Mouse (Mus musculus): ENCODE measurements at regions not wholly inside any gene's neighbourhood (a gene's known extent, or its start where the extent isn't known, plus 50 kb on each side); places are given as distances from the start of the nearest gene placed in this dataset.

- DNase-seq (ENCODE audit: low spot score): no peak
- WGBS: 90% methylated on average over 8 of the region's 8 CpGs
These were observed 167.9 kb downstream of the Basp1 start for GRCm38 (mm10) chr15:25245631-25246030.

GRCm38 (mm10) chr15:25237665-25238664 is 175.6 kb downstream of the Basp1 start:
- Histone ChIP-seq H3K27me3 (ENCODE audit: control insufficient read depth, insufficient read depth, low read length) (no peaks in the 10 kb centered on the region), H3K36me3 (ENCODE audit: control insufficient read depth, insufficient read depth, low read length) (no peaks in the 10 kb centered on the region), H3K9ac (ENCODE audit: low read depth, low read length, severe bottlenecking) (no peak overlapping the region), H3K4me1 (ENCODE audit: control insufficient read depth, insufficient read depth, low read length) (no peaks in the 10 kb centered on the region), H3K27ac (replicated peaks; ENCODE audit: low read depth, low read length) (no peak overlapping the region), H3K9me3 (ENCODE audit: control insufficient read depth, low read length) (no peaks in the 10 kb centered on the region), H3K4me3 (replicated peaks; ENCODE audit: low read length) (no peak overlapping the region), H3K4me2 (replicated peaks; ENCODE audit: low read depth, low read length, severe bottlenecking) (no peak overlapping the region)
- WGBS: 58% methylated on average over 18 of the region's 18 CpGs
- no peak for TF ChIP-seq POLR2A (IDR thresholded peaks at IDR 0.05; ENCODE audit: borderline replicate concordance, extremely low read depth, insufficient read depth, insufficient read length)
- no peak for ATAC-seq (ENCODE audit: low FRiP score, low read depth)
- no peak for DNase-seq (ENCODE audit: low spot score)

More at GRCm38 (mm10) chr15:25245631-25246030, 167.9 kb downstream of the Basp1 start:
- TF ChIP-seq POLR2A (IDR thresholded peaks at IDR 0.05; ENCODE audit: borderline replicate concordance, extremely low read depth, insufficient read depth, insufficient read length): no peak
- no peak for ATAC-seq (ENCODE audit: low FRiP score, low read depth)
- Histone ChIP-seq H3K4me3 (replicated peaks; ENCODE audit: low read length) (no peak overlapping the region), H3K4me1 (ENCODE audit: control insufficient read depth, insufficient read depth, low read length) (no peaks in the 10 kb centered on the region), H3K9me3 (ENCODE audit: control insufficient read depth, low read length) (no peaks in the 10 kb centered on the region), H3K27me3 (ENCODE audit: control insufficient read depth, insufficient read depth, low read length) (no peaks in the 10 kb centered on the region), H3K4me2 (replicated peaks; ENCODE audit: low read depth, low read length, severe bottlenecking) (no peak overlapping the region), H3K27ac (replicated peaks; ENCODE audit: low read depth, low read length) (no peak overlapping the region), H3K9ac (ENCODE audit: low read depth, low read length, severe bottlenecking) (no peak overlapping the region), H3K36me3 (ENCODE audit: control insufficient read depth, insufficient read depth, low read length) (no peaks in the 10 kb centered on the region)

- Histone ChIP-seq H3K27ac (replicated peaks; ENCODE audit: low read depth, low read length) (no peak overlapping the region), H3K9me3 (ENCODE audit: control insufficient read depth, low read length) (no peaks in the 10 kb centered on the region), H3K4me3 (replicated peaks; ENCODE audit: low read length) (no peak overlapping the region), H3K4me2 (replicated peaks; ENCODE audit: low read depth, low read length, severe bottlenecking) (no peak overlapping the region), H3K27me3 (ENCODE audit: control insufficient read depth, insufficient read depth, low read length) (no peaks in the 10 kb centered on the region), H3K9ac (ENCODE audit: low read depth, low read length, severe bottlenecking) (no peak overlapping the region), H3K36me3 (ENCODE audit: control insufficient read depth, insufficient read depth, low read length) (no peaks in the 10 kb centered on the region), H3K4me1 (ENCODE audit: control insufficient read depth, insufficient read depth, low read length) (no peaks in the 10 kb centered on the region)
- no peak for TF ChIP-seq POLR2A (IDR thresholded peaks at IDR 0.05; ENCODE audit: borderline replicate concordance, extremely low read depth, insufficient read depth, insufficient read length)
- 77% methylated on average over 6 of the region's 6 CpGs for WGBS
- no peak for ATAC-seq (ENCODE audit: low FRiP score, low read depth)
- DNase-seq (ENCODE audit: low spot score): no peak
These were observed 177.3 kb downstream of the Basp1 start for GRCm38 (mm10) chr15:25236191-25236723.

DNA sequence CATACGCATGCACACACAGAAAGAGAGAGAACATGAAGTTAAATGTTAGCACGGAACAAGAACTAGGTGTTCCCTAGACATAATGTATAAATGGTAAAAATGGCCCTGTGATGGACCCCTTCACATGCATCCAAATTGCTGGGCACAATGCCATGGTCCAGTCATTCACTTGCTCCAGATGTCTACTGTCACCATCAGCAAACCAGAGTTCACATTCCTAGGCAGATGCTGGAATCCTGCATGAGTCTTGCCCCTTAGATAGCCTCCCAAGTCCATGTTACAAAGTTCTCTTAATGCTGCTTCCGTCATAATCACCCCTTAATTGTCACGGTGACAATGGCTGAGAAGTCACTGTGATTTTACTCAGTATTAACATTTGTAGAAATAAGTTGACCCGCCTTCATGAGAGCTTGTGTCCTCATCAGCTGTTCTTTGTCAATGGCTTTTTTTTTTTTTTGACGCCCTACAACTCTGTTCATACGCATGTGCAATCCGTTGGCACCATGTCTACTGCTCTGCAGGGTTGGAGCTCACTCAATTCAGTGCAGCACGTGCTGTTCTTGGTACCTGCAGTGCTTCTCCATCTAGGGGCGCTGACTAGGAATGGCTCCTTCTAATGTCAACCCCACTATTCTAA is 179.4 kb downstream of the Basp1 start:
- no peak for DNase-seq (ENCODE audit: low spot score)
- Histone ChIP-seq H3K4me2 (replicated peaks; ENCODE audit: low read depth, low read length, severe bottlenecking) (no peak overlapping the region), H3K9me3 (ENCODE audit: control insufficient read depth, low read length) (no peaks in the 10 kb centered on the region), H3K9ac (ENCODE audit: low read depth, low read length, severe bottlenecking) (no peak overlapping the region), H3K27me3 (ENCODE audit: control insufficient read depth, insufficient read depth, low read length) (no peaks in the 10 kb centered on the region), H3K4me3 (replicated peaks; ENCODE audit: low read length) (no peak overlapping the region), H3K27ac (replicated peaks; ENCODE audit: low read depth, low read length) (no peak overlapping the region), H3K4me1 (ENCODE audit: control insufficient read depth, insufficient read depth, low read length) (no peaks in the 10 kb centered on the region), H3K36me3 (ENCODE audit: control insufficient read depth, insufficient read depth, low read length) (no peaks in the 10 kb centered on the region)
- no peak for ATAC-seq (ENCODE audit: low FRiP score, low read depth)
- 92% methylated on average over 10 of the region's 10 CpGs for WGBS
- TF ChIP-seq POLR2A (IDR thresholded peaks at IDR 0.05; ENCODE audit: borderline replicate concordance, extremely low read depth, insufficient read depth, insufficient read length): no peak

GRCm38 (mm10) chr15:25230213-25230612 is 183.4 kb downstream of the Basp1 start:
- Histone ChIP-seq H3K4me3 (replicated peaks; ENCODE audit: low read length) (no peak overlapping the region), H3K36me3 (ENCODE audit: control insufficient read depth, insufficient read depth, low read length) (no peaks in the 10 kb centered on the region), H3K27me3 (ENCODE audit: control insufficient read depth, insufficient read depth, low read length) (no peaks in the 10 kb centered on the region), H3K4me2 (replicated peaks; ENCODE audit: low read depth, low read length, severe bottlenecking) (no peak overlapping the region), H3K27ac (replicated peaks; ENCODE audit: low read depth, low read length) (no peak overlapping the region), H3K9me3 (ENCODE audit: control insufficient read depth, low read length) (no peaks in the 10 kb centered on the region), H3K9ac (ENCODE audit: low read depth, low read length, severe bottlenecking) (no peak overlapping the region), H3K4me1 (ENCODE audit: control insufficient read depth, insufficient read depth, low read length) (no peaks in the 10 kb centered on the region)
- DNase-seq (ENCODE audit: low spot score) (no peak), ATAC-seq (ENCODE audit: low FRiP score, low read depth) (no peak)
- 75% methylated on average over 4 of the region's 4 CpGs for WGBS
- no peak for TF ChIP-seq POLR2A (IDR thresholded peaks at IDR 0.05; ENCODE audit: borderline replicate concordance, extremely low read depth, insufficient read depth, insufficient read length)
